Mouse (Mus musculus) lung, adult 18-20 months (tissue): ENCODE data around the gene Zfp367.
A peak's percentile ranks its signal among the peaks of the same experiment; 100 is the strongest.

Experiments used
- DNase-seq, 2 experiments: peaks; one replicate each; pipeline ENCODE4 v3.0.0; 2022; ENCODE audit warnings: mixed read lengths in 2 of 2

Zfp367 gene

GRCm38 (mm10) chr13:64153751-64154267 lies 807 bp upstream of the Zfp367 start:
- DNase-seq: peak; percentile 72 to 83

- no peak for DNase-seq
Observed at GRCm38 (mm10) chr13:64152671-64153082, 325 bp downstream of the Zfp367 start.

- peak; percentile 88 to 90 for DNase-seq
Observed at GRCm38 (mm10) chr13:64152241-64152669, 747 bp downstream of the Zfp367 start.

- DNase-seq: no peak
Observed at GRCm38 (mm10) chr13:64150121-64150520, 2.9 kb downstream of the Zfp367 start.

GRCm38 (mm10) chr13:64129616-64130375 lies 23.2 kb downstream of the Zfp367 start:
- peak; percentile 70 to 72 for DNase-seq

GRCm38 (mm10) chr13:64128858-64129615 lies 24.0 kb downstream of the Zfp367 start, which contains the start of gene Slc35d2:
Slc35d2 (minus strand) TSS chr13:64129368.
- DNase-seq: peak; percentile 82 to 85

- peak in 1 of 2 experiments; percentile 15 for DNase-seq
Observed at GRCm38 (mm10) chr13:64126316-64126715, 26.7 kb downstream of the Zfp367 start.

GRCm38 (mm10) chr13:64124886-64125285 lies 28.1 kb downstream of the Zfp367 start:
- no peak for DNase-seq

- DNase-seq: no peak
Observed at GRCm38 (mm10) chr13:64123491-64124188, 29.4 kb downstream of the Zfp367 start.

- DNase-seq: no peak
Observed at GRCm38 (mm10) chr13:64120760-64121159, 32.2 kb downstream of the Zfp367 start.

- no peak for DNase-seq
Observed at GRCm38 (mm10) chr13:64117442-64117841, 35.6 kb downstream of the Zfp367 start.

- no peak for DNase-seq
Observed at GRCm38 (mm10) chr13:64110421-64110820, 42.6 kb downstream of the Zfp367 start.

- DNase-seq: no peak
Observed at GRCm38 (mm10) chr13:64108381-64108850, 44.6 kb downstream of the Zfp367 start.

GRCm38 (mm10) chr13:64107535-64107934 lies 45.5 kb downstream of the Zfp367 start:
- no peak for DNase-seq

- DNase-seq: no peak
Observed at GRCm38 (mm10) chr13:64107105-64107504, 45.9 kb downstream of the Zfp367 start.

GRCm38 (mm10) chr13:64105690-64106089 lies 47.3 kb downstream of the Zfp367 start:
- DNase-seq: no peak

GRCm38 (mm10) chr13:64100186-64100585 lies 52.8 kb downstream of the Zfp367 start:
- peak in 1 of 2 experiments; percentile 23 for DNase-seq

GRCm38 (mm10) chr13:64098992-64099391 lies 54.0 kb downstream of the Zfp367 start:
- peak in 1 of 2 experiments; percentile 10 for DNase-seq

- DNase-seq: peak; percentile 40 to 60
Observed at GRCm38 (mm10) chr13:64093341-64093740, 59.7 kb downstream of the Zfp367 start.

GRCm38 (mm10) chr13:64092752-64093151 lies 60.2 kb downstream of the Zfp367 start:
- no peak for DNase-seq

- DNase-seq: no peak
Observed at GRCm38 (mm10) chr13:64092141-64092540, 60.9 kb downstream of the Zfp367 start.

GRCm38 (mm10) chr13:64091006-64091405 lies 62.0 kb downstream of the Zfp367 start:
- DNase-seq: no peak

- no peak for DNase-seq
Observed at GRCm38 (mm10) chr13:64090278-64090677, 62.7 kb downstream of the Zfp367 start.
